Mouse (Mus musculus): ENCODE results near the gene BC052040. TPM values are rescaled to one million over a fixed set of nuclear protein-coding genes. Genes with fewer than 3 reads are reported as not detected.

The BC052040 gene
- total and polyA plus RNA-seq, 2 experiments from 2014 or later, result 13.7 to 14.3 TPM

DNA sequence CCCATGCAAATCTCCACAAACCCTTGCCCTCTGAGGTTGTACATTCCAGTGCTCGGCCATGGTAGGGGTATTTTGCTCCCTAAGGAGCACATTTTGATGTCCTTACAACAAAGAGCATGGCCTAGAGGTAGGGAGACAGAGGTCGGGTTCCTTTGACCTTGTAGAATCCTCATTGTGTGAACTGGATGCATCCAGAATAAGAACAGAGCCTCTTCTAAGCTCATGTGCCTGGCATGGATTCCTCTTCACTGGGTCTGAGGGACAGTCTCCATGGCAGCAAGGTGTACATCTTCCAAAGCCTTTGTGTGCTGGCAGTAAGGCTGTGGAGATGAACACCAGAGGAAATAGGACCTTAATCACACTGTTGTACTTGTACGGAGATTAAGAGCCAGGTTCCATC lies 112.3 kb downstream of the BC052040 start:
- H3K4me3 ChIP-seq (ENCODE audit: low read length), result no peak overlapping the region
- H3K27me3 ChIP-seq (ENCODE audit: insufficient read depth, low read length), result no peaks in the 10 kb centered on the region
- ATAC-seq (peak; percentile 38; the same call in 1 of the 2 replicates), DNase-seq (ENCODE audit: low spot score) (no peak)
- 62% methylated on average over 3 of the region's 3 CpGs for WGBS
- no peak overlapping the region for H3K9ac ChIP-seq (replicated peaks; ENCODE audit: low read length)
- no peak for TF ChIP-seq CTCF (IDR thresholded peaks at IDR 0.05; ENCODE audit: low read depth)
- no peak overlapping the region for H3K4me2 ChIP-seq (ENCODE audit: low read depth, low read length)
- H3K4me1 ChIP-seq (ENCODE audit: insufficient read depth, low read length), result no peaks in the 10 kb centered on the region
- H3K9me3 ChIP-seq (ENCODE audit: low read length), result no peaks in the 10 kb centered on the region
- H3K27ac ChIP-seq, result no peak overlapping the region
- no peaks in the 10 kb centered on the region for H3K36me3 ChIP-seq (ENCODE audit: insufficient read depth, low read length)

DNA sequence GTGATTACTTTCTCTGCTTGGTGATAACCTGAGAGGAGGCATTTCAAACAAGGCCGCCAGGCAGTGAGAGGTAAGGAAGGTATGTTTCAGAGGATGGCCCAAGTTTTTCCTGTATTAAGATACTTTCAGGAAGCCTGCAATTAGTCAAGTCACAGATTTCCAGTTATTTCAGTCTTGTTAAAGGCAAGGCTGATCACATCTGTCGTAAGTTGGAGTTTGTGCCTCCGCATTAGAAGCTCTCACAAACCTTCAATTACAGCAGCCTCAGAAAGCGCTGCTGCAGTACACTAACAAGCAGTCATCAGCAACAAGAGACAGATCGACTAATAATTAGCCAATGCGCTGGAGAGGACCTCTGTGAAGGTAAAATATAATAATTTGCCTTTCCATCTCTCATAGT lies 112.9 kb downstream of the BC052040 start:
- 88% methylated on average over 6 of the region's 6 CpGs for WGBS
- Histone ChIP-seq H3K36me3 (ENCODE audit: insufficient read depth, low read length) (no peaks in the 10 kb centered on the region), H3K4me3 (ENCODE audit: low read length) (no peak overlapping the region), H3K9ac (replicated peaks; ENCODE audit: low read length) (no peak overlapping the region), H3K27ac (no peak overlapping the region), H3K4me1 (ENCODE audit: insufficient read depth, low read length) (no peaks in the 10 kb centered on the region), H3K27me3 (ENCODE audit: insufficient read depth, low read length) (no peaks in the 10 kb centered on the region), H3K4me2 (ENCODE audit: low read depth, low read length) (no peak overlapping the region), H3K9me3 (ENCODE audit: low read length) (no peaks in the 10 kb centered on the region)
- no peak for ATAC-seq
- no peak for DNase-seq (ENCODE audit: low spot score)
- no peak for TF ChIP-seq CTCF (IDR thresholded peaks at IDR 0.05; ENCODE audit: low read depth)

- no peak for ATAC-seq
- Histone ChIP-seq H3K9ac (replicated peaks; ENCODE audit: low read length) (no peak overlapping the region), H3K27me3 (ENCODE audit: insufficient read depth, low read length) (no peaks in the 10 kb centered on the region), H3K36me3 (ENCODE audit: insufficient read depth, low read length) (no peaks in the 10 kb centered on the region), H3K4me1 (ENCODE audit: insufficient read depth, low read length) (no peaks in the 10 kb centered on the region), H3K9me3 (ENCODE audit: low read length) (no peaks in the 10 kb centered on the region), H3K27ac (no peak overlapping the region), H3K4me3 (ENCODE audit: low read length) (no peak overlapping the region), H3K4me2 (ENCODE audit: low read depth, low read length) (no peak overlapping the region)
- no peak for DNase-seq (ENCODE audit: low spot score)
- 83% methylated on average over 5 of the region's 5 CpGs for WGBS
- TF ChIP-seq CTCF (IDR thresholded peaks at IDR 0.05; ENCODE audit: low read depth), result no peak
Measured at GRCm38 (mm10) chr2:115699032-115699431, 117.5 kb downstream of the BC052040 start.

- no peak overlapping the region for H3K4me3 ChIP-seq (ENCODE audit: low read length)
- TF ChIP-seq CTCF (IDR thresholded peaks at IDR 0.05; ENCODE audit: low read depth), result no peak
- no peaks in the 10 kb centered on the region for H3K9me3 ChIP-seq (ENCODE audit: low read length)
- no peak overlapping the region for H3K27ac ChIP-seq
- H3K9ac ChIP-seq (replicated peaks; ENCODE audit: low read length), result no peak overlapping the region
- ATAC-seq (no peak), DNase-seq (ENCODE audit: low spot score) (no peak)
- 46% methylated on average over 5 of the region's 5 CpGs for WGBS
- no peaks in the 10 kb centered on the region for H3K4me1 ChIP-seq (ENCODE audit: insufficient read depth, low read length)
- no peak overlapping the region for H3K4me2 ChIP-seq (ENCODE audit: low read depth, low read length)
- H3K36me3 ChIP-seq (ENCODE audit: insufficient read depth, low read length), result no peaks in the 10 kb centered on the region
- no peaks in the 10 kb centered on the region for H3K27me3 ChIP-seq (ENCODE audit: insufficient read depth, low read length)
Measured at GRCm38 (mm10) chr2:115702610-115703009, 121.1 kb downstream of the BC052040 start.

- Histone ChIP-seq H3K4me1 (ENCODE audit: insufficient read depth, low read length) (no peaks in the 10 kb centered on the region), H3K27me3 (ENCODE audit: insufficient read depth, low read length) (no peaks in the 10 kb centered on the region), H3K36me3 (ENCODE audit: insufficient read depth, low read length) (no peaks in the 10 kb centered on the region), H3K4me2 (ENCODE audit: low read depth, low read length) (no peak overlapping the region), H3K4me3 (ENCODE audit: low read length) (no peak overlapping the region), H3K9me3 (ENCODE audit: low read length) (no peaks in the 10 kb centered on the region), H3K27ac (no peak overlapping the region), H3K9ac (replicated peaks; ENCODE audit: low read length) (no peak overlapping the region)
- no peak for TF ChIP-seq CTCF (IDR thresholded peaks at IDR 0.05; ENCODE audit: low read depth)
- no peak for ATAC-seq
- WGBS, result 73% methylated on average over 5 of the region's 5 CpGs
- DNase-seq (ENCODE audit: low spot score), result no peak
Measured at GRCm38 (mm10) chr2:115717535-115717934, 136.0 kb downstream of the BC052040 start.

GRCm38 (mm10) chr2:115717980-115718379 lies 136.5 kb downstream of the BC052040 start:
- no peaks in the 10 kb centered on the region for H3K27me3 ChIP-seq (ENCODE audit: insufficient read depth, low read length)
- H3K36me3 ChIP-seq (ENCODE audit: insufficient read depth, low read length), result no peaks in the 10 kb centered on the region
- H3K4me3 ChIP-seq (ENCODE audit: low read length), result no peak overlapping the region
- WGBS, result 92% methylated on average over 3 of the region's 3 CpGs
- no peaks in the 10 kb centered on the region for H3K4me1 ChIP-seq (ENCODE audit: insufficient read depth, low read length)
- H3K27ac ChIP-seq, result no peak overlapping the region
- TF ChIP-seq CTCF (IDR thresholded peaks at IDR 0.05; ENCODE audit: low read depth), result no peak
- no peaks in the 10 kb centered on the region for H3K9me3 ChIP-seq (ENCODE audit: low read length)
- H3K9ac ChIP-seq (replicated peaks; ENCODE audit: low read length), result no peak overlapping the region
- ATAC-seq (no peak), DNase-seq (ENCODE audit: low spot score) (no peak)
- H3K4me2 ChIP-seq (ENCODE audit: low read depth, low read length), result no peak overlapping the region

DNA sequence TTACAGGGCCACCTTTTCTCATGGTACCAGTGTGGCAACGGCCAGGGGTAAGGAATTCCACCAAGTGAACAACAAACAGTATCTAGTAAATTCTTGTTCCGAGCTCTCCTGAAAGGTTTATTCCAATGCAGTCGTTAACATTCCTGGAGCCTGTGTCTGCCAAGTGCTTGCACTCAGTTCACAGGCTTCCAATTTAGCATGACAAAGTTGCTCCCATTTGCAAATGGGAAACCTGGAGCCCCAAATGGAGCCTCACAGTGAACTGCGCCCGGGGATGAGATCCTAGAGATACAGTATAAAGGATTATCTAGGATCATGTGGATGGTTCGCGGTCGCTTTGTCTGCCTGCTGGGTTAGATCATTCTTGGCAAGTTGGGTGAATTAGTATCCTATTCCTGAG lies 141.9 kb downstream of the BC052040 start:
- Histone ChIP-seq H3K9ac (replicated peaks; ENCODE audit: low read length) (no peak overlapping the region), H3K36me3 (ENCODE audit: insufficient read depth, low read length) (no peaks in the 10 kb centered on the region), H3K4me3 (ENCODE audit: low read length) (no peak overlapping the region), H3K4me2 (ENCODE audit: low read depth, low read length) (no peak overlapping the region), H3K9me3 (ENCODE audit: low read length) (no peaks in the 10 kb centered on the region), H3K27ac (no peak overlapping the region), H3K27me3 (ENCODE audit: insufficient read depth, low read length) (no peaks in the 10 kb centered on the region), H3K4me1 (ENCODE audit: insufficient read depth, low read length) (no peaks in the 10 kb centered on the region)
- 20% methylated on average over 8 of the region's 8 CpGs for WGBS
- no peak for DNase-seq (ENCODE audit: low spot score)
- TF ChIP-seq CTCF (IDR thresholded peaks at IDR 0.05; ENCODE audit: low read depth), result no peak
- no peak for ATAC-seq

Data from hindbrain, postnatal 0 days (tissue).